Mouse (Mus musculus) right cerebral cortex, postnatal 10 days (tissue): ENCODE measurements at regions not wholly inside any gene's neighbourhood (a gene's known extent, or its start where the extent isn't known, plus 50 kb on each side); places are given as distances from the start of the nearest gene placed in this dataset.

Source experiments
- DNase-seq, 2 experiments: peaks; one replicate each; pipeline ENCODE4 v3.0.0; 2021; ENCODE audit warnings: low spot score in 2 of 2

GRCm38 (mm10) chr5:60599460-60600299 lies 1208.9 kb upstream of the G6pd2 start:
- DNase-seq, result peak; percentile 18 to 25

- no peak for DNase-seq
Observed at GRCm38 (mm10) chr5:60600300-60600648, 1208.3 kb upstream of the G6pd2 start.

- DNase-seq, result peak; percentile 78 to 83
Observed at GRCm38 (mm10) chr5:60608943-60609614, 1199.5 kb upstream of the G6pd2 start.
